Mouse (Mus musculus) heart, adult 2 months (tissue): ENCODE results near the gene Sphk1. TPM values are rescaled to one million over a fixed set of nuclear protein-coding genes. Genes with fewer than 3 reads are reported as not detected.

Source experiments
- DNase-seq, 2 experiments: peaks; one replicate each; pipeline ENCODE4 v3.0.0; 2021
- H3K27ac ChIP-seq: fragments of 200-600 bp; 2 replicates; pipeline ENCODE4 v1.8.1; 2022
- H3K27me3 ChIP-seq: fragments of 200-500 bp; 2 replicates; pipeline ENCODE4 v1.6.1; 2012; ENCODE audit warnings: mild to moderate bottlenecking, low read length, inconsistent platforms, mixed read lengths; ENCODE audit not compliant: control insufficient read depth, insufficient read depth
- H3K36me3 ChIP-seq: fragments of 200-500 bp; 2 replicates; pipeline ENCODE4 v1.6.1; 2012; ENCODE audit warnings: low read length, inconsistent platforms; ENCODE audit not compliant: control insufficient read depth, insufficient read depth
- H3K4me1 ChIP-seq: fragments of 200-500 bp; 2 replicates; pipeline ENCODE4 v1.6.1; 2011; ENCODE audit warnings: low read length; ENCODE audit not compliant: control insufficient read depth, insufficient read depth
- H3K4me3 ChIP-seq: fragments of 200-600 bp; 2 replicates; pipeline ENCODE4 v1.8.1; 2022
- H3K79me2 ChIP-seq: fragments of 200-500 bp; replicated peaks from 2 replicates; pipeline ENCODE4 v1.6.1; 2012; ENCODE audit warnings: mild to moderate bottlenecking, inconsistent platforms, low read length, moderate library complexity, mixed read lengths; ENCODE audit not compliant: control insufficient read depth, insufficient read depth
- H3K9ac ChIP-seq: fragments of 200-500 bp; 2 replicates; pipeline ENCODE4 v1.6.1; 2012; ENCODE audit warnings: low read depth, mild to moderate bottlenecking, control low read depth, inconsistent platforms, low read length, mixed read lengths
- CTCF ChIP-seq: fragments of 200-600 bp; IDR thresholded peaks from 2 replicates; pipeline ENCODE4 v1.8.1; 2022; ENCODE audit warnings: antibody characterized with exemption, mild to moderate bottlenecking, moderate library complexity
- EP300 ChIP-seq: fragments of 200-500 bp; IDR thresholded peaks from 2 replicates; pipeline ENCODE4 v1.6.1; 2011; ENCODE audit warnings: low read depth, low read length, control low read depth; ENCODE audit not compliant: insufficient read depth
- POLR2A ChIP-seq: fragments of 200-500 bp; IDR thresholded peaks from 2 replicates; pipeline ENCODE4 v1.6.1; 2011; ENCODE audit warnings: mild to moderate bottlenecking, low read depth, low read length, control low read depth; ENCODE audit not compliant: insufficient read depth
- WGBS: fragments of 180-500 bp; shearing (Covaris S2); methylation state at CpG from one replicate; pipeline ENCODE4 v1.1.7; 2018; 5-methylcytosine and 5-hydroxymethylcytosine counted together
- intact Hi-C: fragments of 180-260 bp; cut with DNase I; formaldehyde crosslinking; loops from one replicate; pipeline ENCODE4 v1.15.1; 2025
- polyA plus RNA-seq: library from polyadenylated mRNA; depleted of rRNA; stranded (reverse); fragments of >200 nt; gene quantifications from 2 replicates; pipeline ENCODE4 v1.2.3, GENCODE M21; 2012
- total RNA-seq, 2 experiments: library from RNA; stranded (reverse); gene quantifications; 2 replicates each; pipeline ENCODE4 v1.2.3; 2021

Sphk1 gene
- total and polyA plus RNA-seq, 3 experiments: 0.98 to 3.2 (median 1.1) TPM

DNA sequence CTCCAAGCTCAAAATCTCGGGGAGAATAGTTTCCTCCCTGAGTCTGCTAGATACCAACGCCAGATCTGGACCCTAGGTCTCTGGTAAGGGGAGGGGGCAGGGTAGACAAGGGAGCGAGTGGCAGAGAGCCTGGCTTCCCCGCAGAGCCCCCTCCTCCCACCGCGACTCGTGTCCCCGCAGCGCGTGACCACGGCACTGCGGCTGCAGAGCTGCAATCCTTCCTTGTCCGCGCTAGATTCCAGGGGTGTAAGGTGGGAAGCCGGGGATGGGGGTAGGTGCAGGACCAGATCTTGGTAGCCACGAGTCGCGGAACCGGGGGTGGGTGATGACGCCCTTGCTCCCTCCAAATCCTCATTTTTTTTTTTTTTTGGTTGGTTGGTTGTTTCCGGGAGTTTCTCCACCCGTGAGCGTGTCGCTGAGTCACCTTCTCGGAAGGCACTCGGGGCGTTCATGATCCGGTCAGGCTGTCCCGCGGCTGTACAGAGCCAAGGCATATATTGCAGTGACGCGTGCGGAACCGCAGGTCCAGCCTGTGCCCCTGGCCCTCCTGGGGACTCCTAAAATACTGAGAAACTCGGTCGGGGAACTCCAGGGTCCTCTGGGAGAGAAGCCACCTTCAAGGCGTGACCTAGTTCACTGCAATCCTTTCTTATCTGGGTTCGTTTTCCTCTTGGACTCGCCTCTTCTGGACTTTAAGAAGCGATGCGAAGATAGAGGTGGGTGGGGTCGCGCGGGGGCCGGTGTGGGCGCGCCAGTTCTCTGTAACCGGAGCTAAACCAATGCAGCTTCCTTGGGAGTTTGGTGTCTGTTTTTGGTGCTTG, 856 bp downstream of the Sphk1 start:
- Histone ChIP-seq H3K36me3 (no peaks in the 10 kb centered on the region), H3K27me3 (peaks cover 4% of the 10 kb centered on the region), H3K4me3 (peak overlapping the region; percentile 62), H3K79me2 (no peaks in the 10 kb centered on the region), H3K9ac (0 out of 2 replicates have a peak overlapping the region, but pooled peaks have one; percentile 34), H3K27ac (no peak overlapping the region), H3K4me1 (no peaks in the 10 kb centered on the region; the same call in 1 of the 2 replicates)
- whole genome bisulfite sequencing: 2% methylated on average over 48 of the region's 48 CpGs
- TF ChIP-seq POLR2A (no peak), EP300 (no peak), CTCF (no peak)
- intact Hi-C loops: loop anchor here (5.0 kb wide), 1 partner anchor 39 kb away; the partner anchor contains the start of gene Prpsap1
- DNase-seq: peak; percentile 38 to 46

DNA sequence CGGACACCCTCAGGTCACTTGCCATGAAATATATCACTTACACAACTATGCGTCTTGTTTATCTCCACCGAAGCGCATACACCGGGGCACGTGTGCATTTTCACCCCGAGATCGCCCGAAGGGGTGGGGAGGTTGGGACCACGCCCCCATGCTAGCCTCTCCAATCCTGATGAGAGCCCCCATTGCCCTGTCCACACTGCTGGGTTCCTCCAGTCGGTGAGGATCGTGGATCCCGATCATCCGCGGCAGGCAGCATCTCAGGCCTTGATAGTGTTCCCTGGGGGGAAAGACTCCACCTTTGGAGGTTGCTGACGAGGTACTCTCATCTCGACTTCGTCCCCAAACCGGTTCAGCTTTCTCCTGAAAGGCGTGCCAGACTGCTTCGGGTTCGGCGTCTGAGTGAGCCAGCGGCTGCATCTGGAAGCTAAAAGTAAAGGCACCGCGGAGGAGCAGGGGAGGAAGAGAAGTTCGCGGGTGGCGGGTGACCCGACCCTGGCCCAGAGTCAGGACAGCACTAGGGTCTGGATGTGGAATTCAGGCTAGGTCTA, 1.6 kb downstream of the Sphk1 start:
- WGBS: under 1% methylated on average over 30 of the region's 30 CpGs
- Histone ChIP-seq H3K79me2 (no peaks in the 10 kb centered on the region), H3K27ac (peak overlapping the region; percentile 0; the same call in 1 of the 2 replicates), H3K4me1 (no peaks in the 10 kb centered on the region; the same call in 1 of the 2 replicates), H3K4me3 (peak overlapping the region; percentile 62), H3K9ac (peak overlapping the region; percentile 77), H3K27me3 (peaks cover 4% of the 10 kb centered on the region), H3K36me3 (no peaks in the 10 kb centered on the region)
- no peak for TF ChIP-seq EP300
- DNase-seq: peak; percentile 25 to 45
- intact Hi-C loops: loop anchor here (5.0 kb wide), 1 partner anchor 40 kb away; the partner anchor contains the start of gene Prpsap1

DNA sequence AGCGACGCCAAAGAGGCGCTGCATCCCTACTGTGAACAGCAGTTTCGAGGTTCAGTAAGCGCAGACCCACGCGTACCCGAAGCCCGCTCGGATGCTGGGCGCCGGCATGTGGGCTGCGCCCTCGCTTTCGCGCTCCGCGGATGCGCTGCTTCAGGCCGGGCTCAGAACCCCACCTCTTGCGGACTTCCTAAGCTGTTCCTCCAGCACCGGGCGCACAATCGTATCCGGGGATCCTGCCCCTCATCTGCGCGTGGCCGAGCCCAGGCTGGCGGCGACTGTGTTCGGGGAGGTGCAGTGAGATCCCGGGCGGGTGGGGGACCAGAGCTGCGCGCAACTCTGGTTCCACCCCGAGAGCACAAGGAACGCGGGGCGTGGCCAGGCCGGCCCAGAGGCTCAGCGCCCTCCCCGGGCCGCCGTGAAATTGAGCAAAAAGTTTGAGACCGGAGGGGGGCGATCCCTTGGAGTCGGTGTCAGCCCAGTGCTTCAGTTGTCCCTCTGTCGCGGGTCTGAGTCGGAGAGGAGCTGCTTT, 2.1 kb downstream of the Sphk1 start:
- intact Hi-C loops: loop anchor here (5.0 kb wide), 1 partner anchor 41 kb away; the partner anchor contains the start of gene Prpsap1
- peak; percentile 85 for DNase-seq
- WGBS: under 1% methylated on average over 50 of the region's 50 CpGs
- Histone ChIP-seq H3K79me2 (no peaks in the 10 kb centered on the region), H3K4me3 (peak overlapping the region; percentile 62), H3K27ac (peak overlapping the region; percentile 38), H3K27me3 (peaks cover 4% of the 10 kb centered on the region), H3K9ac (peak overlapping the region; percentile 77), H3K36me3 (no peaks in the 10 kb centered on the region), H3K4me1 (no peaks in the 10 kb centered on the region; the same call in 1 of the 2 replicates)
- no peak for TF ChIP-seq EP300
- no peak for TF ChIP-seq POLR2A
- peak; percentile 57 for TF ChIP-seq CTCF

DNA sequence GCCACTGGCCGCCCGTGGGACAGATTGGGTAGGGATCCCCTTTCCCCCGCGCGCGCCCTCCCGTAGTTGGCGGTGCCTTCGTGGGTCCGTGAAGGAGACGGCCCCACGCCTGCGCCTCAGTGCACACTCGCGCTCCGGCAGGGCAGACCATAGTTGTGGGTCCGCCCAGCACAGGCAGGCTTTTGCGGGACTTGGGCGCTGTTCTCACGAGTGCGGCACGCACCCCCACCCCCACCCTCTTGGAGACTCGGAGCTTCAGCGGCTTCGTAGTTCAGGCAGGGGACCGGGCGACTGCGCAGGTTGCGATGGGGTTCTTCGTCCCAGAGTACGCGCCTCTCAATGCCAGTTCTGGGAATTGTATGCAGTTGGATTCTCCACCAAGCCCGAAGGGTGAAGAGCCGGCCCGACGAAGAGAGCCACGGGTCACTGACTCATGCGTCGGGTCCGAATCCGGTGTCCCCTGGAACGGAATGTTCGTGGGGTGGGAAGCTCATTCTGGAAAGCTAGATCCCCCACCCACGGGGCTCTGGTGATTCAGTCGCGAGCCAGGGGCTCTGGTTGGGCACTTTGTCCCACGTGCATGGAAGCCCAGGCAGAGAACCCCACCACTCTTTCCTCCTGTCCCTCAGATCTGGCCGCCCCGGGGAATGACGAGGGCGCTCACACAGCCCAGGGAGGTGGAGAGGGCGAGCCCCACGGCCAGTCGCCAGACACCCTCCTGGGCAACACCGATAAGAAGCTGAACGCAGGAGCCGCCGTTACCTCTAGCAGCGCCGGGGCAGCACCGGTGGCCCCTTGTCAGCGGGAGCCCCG, 2.8 kb downstream of the Sphk1 start:
- DNase-seq: peak; percentile 46 to 60
- no peak for TF ChIP-seq CTCF
- TF ChIP-seq POLR2A: no peak
- no peak for TF ChIP-seq EP300
- peak overlapping the region; percentile 62 for H3K4me3 ChIP-seq
- no peaks in the 10 kb centered on the region for H3K36me3 ChIP-seq
- WGBS: under 1% methylated on average over 62 of the region's 63 CpGs
- peak overlapping the region; percentile 77 for H3K9ac ChIP-seq
- H3K79me2 ChIP-seq: no peaks in the 10 kb centered on the region
- H3K27me3 ChIP-seq: peaks cover 4% of the 10 kb centered on the region
- intact Hi-C loops: loop anchor here (1.0 to 5.0 kb wide), 2 partner anchors 32 to 41 kb away; partner anchors contain the start of gene Prpsap1
- H3K27ac ChIP-seq: peak overlapping the region; percentile 38
- no peaks in the 10 kb centered on the region; the same call in 1 of the 2 replicates for H3K4me1 ChIP-seq

DNA sequence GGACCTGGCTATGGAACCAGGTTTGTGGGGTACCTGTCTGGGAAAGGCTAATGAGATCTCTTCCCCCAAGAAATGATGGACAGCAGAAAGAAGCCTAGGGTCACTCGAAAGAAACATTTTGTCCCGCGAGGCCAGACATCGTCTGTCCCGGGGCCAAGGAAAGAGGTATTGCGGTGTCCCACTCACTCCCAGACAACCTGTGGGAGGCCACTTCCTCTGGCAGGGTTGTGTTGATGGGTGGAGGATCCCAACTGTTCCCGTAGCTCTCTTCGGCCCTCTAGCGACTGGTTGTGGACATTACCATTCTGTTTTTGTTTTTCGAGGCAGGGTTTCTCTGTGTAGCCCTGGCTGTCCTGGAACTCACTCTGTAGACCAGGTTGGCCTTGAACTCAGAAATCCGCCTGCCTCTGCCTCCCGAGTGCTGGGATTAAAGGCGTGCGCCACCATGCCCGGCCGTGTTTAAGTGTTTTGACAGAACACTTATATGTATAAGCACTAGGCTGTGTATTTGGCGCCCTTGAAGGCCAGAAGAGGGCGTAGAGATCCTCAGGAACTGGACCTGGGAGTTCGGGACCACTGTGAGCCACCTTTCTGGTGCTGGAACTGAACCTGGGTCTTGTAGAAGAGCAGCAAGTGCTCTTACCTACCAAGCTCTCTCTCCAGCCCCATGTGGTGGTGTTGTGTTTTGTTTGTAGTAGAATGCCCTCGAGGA, 3.6 kb downstream of the Sphk1 start:
- WGBS: 16% methylated on average over 20 of the region's 20 CpGs
- no peak for TF ChIP-seq POLR2A
- TF ChIP-seq EP300: peak; percentile 94
- TF ChIP-seq CTCF: peak; percentile 90
- Histone ChIP-seq H3K9ac (peak overlapping the region; percentile 77; the same call in 1 of the 2 replicates), H3K36me3 (no peaks in the 10 kb centered on the region), H3K4me3 (peak overlapping the region; percentile 62), H3K27ac (peak overlapping the region; percentile 38; the same call in 1 of the 2 replicates), H3K79me2 (no peaks in the 10 kb centered on the region), H3K27me3 (peaks cover 4% of the 10 kb centered on the region), H3K4me1 (no peaks in the 10 kb centered on the region; the same call in 1 of the 2 replicates)
- DNase-seq: peak; percentile 75
- intact Hi-C loops: loop anchor here (1.0 to 5.0 kb wide), 2 partner anchors 33 to 42 kb away; partner anchors contain the start of gene Prpsap1
